Mouse (Mus musculus): ENCODE results near the gene March7. TPM values are rescaled to one million over a fixed set of nuclear protein-coding genes. Genes with fewer than 3 reads are reported as not detected.

March7 gene
- total and polyA plus RNA-seq, 2 experiments from 2014 or later, result 57.5 to 81.2 TPM

- 93% methylated on average over 2 of the region's 2 CpGs for WGBS
- Histone ChIP-seq H3K27me3 (ENCODE audit: insufficient read depth, low read length) (no peaks in the 10 kb centered on the region), H3K4me3 (ENCODE audit: low read length) (no peak overlapping the region), H3K27ac (no peak overlapping the region), H3K36me3 (ENCODE audit: insufficient read depth, low read length) (no peaks in the 10 kb centered on the region), H3K9ac (replicated peaks; ENCODE audit: low read length) (no peak overlapping the region), H3K4me1 (ENCODE audit: insufficient read depth, low read length) (no peaks in the 10 kb centered on the region), H3K4me2 (ENCODE audit: low read depth, low read length) (no peak overlapping the region), H3K9me3 (ENCODE audit: low read length) (no peaks in the 10 kb centered on the region)
- no peak for TF ChIP-seq CTCF (IDR thresholded peaks at IDR 0.05; ENCODE audit: low read depth)
- DNase-seq (ENCODE audit: low spot score) (no peak), ATAC-seq (no peak)
These were observed 47.1 kb downstream of the March7 start for GRCm38 (mm10) chr2:60256751-60257150.

GRCm38 (mm10) chr2:60259186-60259585, 49.5 kb downstream of the March7 start:
- ATAC-seq (no peak), DNase-seq (ENCODE audit: low spot score) (no peak)
- no peaks in the 10 kb centered on the region for H3K4me1 ChIP-seq (ENCODE audit: insufficient read depth, low read length)
- H3K36me3 ChIP-seq (ENCODE audit: insufficient read depth, low read length), result no peaks in the 10 kb centered on the region
- H3K9ac ChIP-seq (replicated peaks; ENCODE audit: low read length), result no peak overlapping the region
- no peak overlapping the region for H3K27ac ChIP-seq
- H3K4me3 ChIP-seq (ENCODE audit: low read length), result no peak overlapping the region
- TF ChIP-seq CTCF (IDR thresholded peaks at IDR 0.05; ENCODE audit: low read depth), result no peak
- H3K9me3 ChIP-seq (ENCODE audit: low read length), result no peaks in the 10 kb centered on the region
- WGBS, result 95% methylated on average over 5 of the region's 5 CpGs
- H3K27me3 ChIP-seq (ENCODE audit: insufficient read depth, low read length), result no peaks in the 10 kb centered on the region
- no peak overlapping the region for H3K4me2 ChIP-seq (ENCODE audit: low read depth, low read length)

- DNase-seq (ENCODE audit: low spot score) (no peak), ATAC-seq (no peak)
- no peak overlapping the region for H3K4me2 ChIP-seq (ENCODE audit: low read depth, low read length)
- no peaks in the 10 kb centered on the region for H3K27me3 ChIP-seq (ENCODE audit: insufficient read depth, low read length)
- TF ChIP-seq CTCF (IDR thresholded peaks at IDR 0.05; ENCODE audit: low read depth), result no peak
- no peaks in the 10 kb centered on the region for H3K4me1 ChIP-seq (ENCODE audit: insufficient read depth, low read length)
- no peak overlapping the region for H3K4me3 ChIP-seq (ENCODE audit: low read length)
- WGBS, result 78% methylated on average over 5 of the region's 5 CpGs
- no peaks in the 10 kb centered on the region for H3K36me3 ChIP-seq (ENCODE audit: insufficient read depth, low read length)
- no peak overlapping the region for H3K9ac ChIP-seq (replicated peaks; ENCODE audit: low read length)
- H3K27ac ChIP-seq, result no peak overlapping the region
- no peaks in the 10 kb centered on the region for H3K9me3 ChIP-seq (ENCODE audit: low read length)
These were observed 51.1 kb downstream of the March7 start for GRCm38 (mm10) chr2:60260621-60261350.

- ATAC-seq (no peak), DNase-seq (ENCODE audit: low spot score) (no peak)
- Histone ChIP-seq H3K4me3 (ENCODE audit: low read length) (no peak overlapping the region), H3K4me1 (ENCODE audit: insufficient read depth, low read length) (no peaks in the 10 kb centered on the region), H3K9ac (replicated peaks; ENCODE audit: low read length) (no peak overlapping the region), H3K27ac (no peak overlapping the region), H3K4me2 (ENCODE audit: low read depth, low read length) (no peak overlapping the region), H3K36me3 (ENCODE audit: insufficient read depth, low read length) (no peaks in the 10 kb centered on the region), H3K27me3 (ENCODE audit: insufficient read depth, low read length) (no peaks in the 10 kb centered on the region), H3K9me3 (ENCODE audit: low read length) (no peaks in the 10 kb centered on the region)
- 60% methylated on average over 1 of the region's 1 CpGs for WGBS
- TF ChIP-seq CTCF (IDR thresholded peaks at IDR 0.05; ENCODE audit: low read depth), result no peak
These were observed 57.9 kb downstream of the March7 start for GRCm38 (mm10) chr2:60267567-60267966.

GRCm38 (mm10) chr2:60269856-60270479, 60.3 kb downstream of the March7 start:
- no peak for TF ChIP-seq CTCF (IDR thresholded peaks at IDR 0.05; ENCODE audit: low read depth)
- no peak overlapping the region for H3K9ac ChIP-seq (replicated peaks; ENCODE audit: low read length)
- DNase-seq (ENCODE audit: low spot score) (no peak), ATAC-seq (no peak)
- H3K4me3 ChIP-seq (ENCODE audit: low read length), result no peak overlapping the region
- WGBS, result 95% methylated on average over 14 of the region's 14 CpGs
- H3K9me3 ChIP-seq (ENCODE audit: low read length), result no peaks in the 10 kb centered on the region
- no peaks in the 10 kb centered on the region for H3K27me3 ChIP-seq (ENCODE audit: insufficient read depth, low read length)
- H3K4me1 ChIP-seq (ENCODE audit: insufficient read depth, low read length), result no peaks in the 10 kb centered on the region
- no peak overlapping the region for H3K4me2 ChIP-seq (ENCODE audit: low read depth, low read length)
- no peaks in the 10 kb centered on the region for H3K36me3 ChIP-seq (ENCODE audit: insufficient read depth, low read length)
- H3K27ac ChIP-seq, result no peak overlapping the region

GRCm38 (mm10) chr2:60278627-60279026, 68.9 kb downstream of the March7 start:
- 98% methylated on average over 4 of the region's 4 CpGs for WGBS
- no peak overlapping the region for H3K4me2 ChIP-seq (ENCODE audit: low read depth, low read length)
- no peak overlapping the region for H3K27ac ChIP-seq
- DNase-seq (ENCODE audit: low spot score) (no peak), ATAC-seq (no peak)
- H3K27me3 ChIP-seq (ENCODE audit: insufficient read depth, low read length), result no peaks in the 10 kb centered on the region
- no peak overlapping the region for H3K9ac ChIP-seq (replicated peaks; ENCODE audit: low read length)
- no peak for TF ChIP-seq CTCF (IDR thresholded peaks at IDR 0.05; ENCODE audit: low read depth)
- no peaks in the 10 kb centered on the region for H3K36me3 ChIP-seq (ENCODE audit: insufficient read depth, low read length)
- H3K4me3 ChIP-seq (ENCODE audit: low read length), result no peak overlapping the region
- no peaks in the 10 kb centered on the region for H3K9me3 ChIP-seq (ENCODE audit: low read length)
- H3K4me1 ChIP-seq (ENCODE audit: insufficient read depth, low read length), result 0 out of 2 replicates have a peak, but pooled peaks cover 2% of the 10 kb centered on the region

GRCm38 (mm10) chr2:60282625-60283024, 72.9 kb downstream of the March7 start:
- DNase-seq (ENCODE audit: low spot score) (no peak), ATAC-seq (no peak)
- H3K9me3 ChIP-seq (ENCODE audit: low read length), result no peaks in the 10 kb centered on the region
- H3K27me3 ChIP-seq (ENCODE audit: insufficient read depth, low read length), result no peaks in the 10 kb centered on the region
- H3K27ac ChIP-seq, result no peak overlapping the region
- H3K36me3 ChIP-seq (ENCODE audit: insufficient read depth, low read length), result no peaks in the 10 kb centered on the region
- H3K4me1 ChIP-seq (ENCODE audit: insufficient read depth, low read length), result 0 out of 2 replicates have a peak, but pooled peaks cover 6% of the 10 kb centered on the region
- no peak overlapping the region for H3K9ac ChIP-seq (replicated peaks; ENCODE audit: low read length)
- H3K4me2 ChIP-seq (ENCODE audit: low read depth, low read length), result no peak overlapping the region
- WGBS, result 81% methylated on average over 4 of the region's 4 CpGs
- no peak overlapping the region for H3K4me3 ChIP-seq (ENCODE audit: low read length)
- TF ChIP-seq CTCF (IDR thresholded peaks at IDR 0.05; ENCODE audit: low read depth), result no peak
